Mouse (Mus musculus): Measurements from ENCODE around the gene Gm6169. TPM values are rescaled to one million over a fixed set of nuclear protein-coding genes. Genes with fewer than 3 reads are reported as not detected.
A peak's percentile ranks its signal among the peaks of the same experiment; 100 is the strongest.
"Not testable (repeated sequence)": the region's sequence is repeated elsewhere in the genome, so short reads cannot be mapped to it uniquely, and the experiment has no call there.

Gm6169 gene
- total RNA-seq, 2 experiments from 2014 or later, result 0.46 to 8.8 TPM

GRCm38 (mm10) chr13:97071626-97072241 is 27.3 kb downstream of the Gm6169 start:
- intact Hi-C loops (cut with DNase I), result no loop called here
- peak in 1 of 2 experiments; percentile 6 for DNase-seq

- intact Hi-C loops (cut with DNase I), result no loop called here
- no peak for DNase-seq
Observed at GRCm38 (mm10) chr13:97070931-97071625, 28.0 kb downstream of the Gm6169 start.

GRCm38 (mm10) chr13:97068151-97068550 is 30.9 kb downstream of the Gm6169 start:
- intact Hi-C loops (cut with DNase I), result no loop called here

GRCm38 (mm10) chr13:97067691-97068090 is 31.3 kb downstream of the Gm6169 start:
- no peak for DNase-seq

More at GRCm38 (mm10) chr13:97068151-97068550, 30.9 kb downstream of the Gm6169 start:
- no peak for DNase-seq

GRCm38 (mm10) chr13:97066649-97067550 is 32.1 kb downstream of the Gm6169 start, which contains the start of gene Fam169a:
Gene Fam169a (plus strand): TSS chr13:97067286.
- DNase-seq, result no peak
- intact Hi-C loops (cut with DNase I), result no loop called here

More at GRCm38 (mm10) chr13:97067691-97068090, 31.3 kb downstream of the Gm6169 start:
- intact Hi-C loops (cut with DNase I), result no loop called here

- DNase-seq; intact Hi-C loops (cut with DNase I): not testable (repeated sequence)
Observed at GRCm38 (mm10) chr13:97064844-97065621, 34.0 kb downstream of the Gm6169 start.

- intact Hi-C loops (cut with DNase I), result no loop called here
- no peak for DNase-seq
Observed at GRCm38 (mm10) chr13:97064413-97064812, 34.6 kb downstream of the Gm6169 start.

GRCm38 (mm10) chr13:97063431-97063830 is 35.6 kb downstream of the Gm6169 start:
- DNase-seq, result no peak
- intact Hi-C loops (cut with DNase I), result no loop called here

GRCm38 (mm10) chr13:97062151-97062550 is 36.9 kb downstream of the Gm6169 start:
- intact Hi-C loops (cut with DNase I), result no loop called here
- no peak for DNase-seq

- intact Hi-C loops (cut with DNase I), result no loop called here
- no peak for DNase-seq
Observed at GRCm38 (mm10) chr13:97060331-97060730, 38.7 kb downstream of the Gm6169 start.

- intact Hi-C loops (cut with DNase I), result loop anchor here (10.0 kb wide), 1 partner anchor 205 kb away; no protein-coding TSS in a partner anchor
- DNase-seq, result no peak
Observed at GRCm38 (mm10) chr13:97059746-97060145, 39.3 kb downstream of the Gm6169 start.

GRCm38 (mm10) chr13:97057817-97058216 is 41.2 kb downstream of the Gm6169 start:
- DNase-seq, result no peak
- intact Hi-C loops (cut with DNase I), result loop anchor here (10.0 kb wide), 1 partner anchor 203 kb away; no protein-coding TSS in a partner anchor

GRCm38 (mm10) chr13:97053844-97054243 is 45.2 kb downstream of the Gm6169 start:
- DNase-seq, result peak in 1 of 2 experiments; percentile 15
- intact Hi-C loops (cut with DNase I), result loop anchor here (10.0 kb wide), 1 partner anchor 199 kb away; no protein-coding TSS in a partner anchor

GRCm38 (mm10) chr13:97052667-97053066 is 46.4 kb downstream of the Gm6169 start:
- peak; percentile 49 to 61 for DNase-seq

GRCm38 (mm10) chr13:97051158-97051557 is 47.9 kb downstream of the Gm6169 start:
- intact Hi-C loops (cut with DNase I), result loop anchor here (10.0 kb wide), 1 partner anchor 196 kb away; no protein-coding TSS in a partner anchor
- no peak for DNase-seq

More at GRCm38 (mm10) chr13:97052667-97053066, 46.4 kb downstream of the Gm6169 start:
- intact Hi-C loops (cut with DNase I), result loop anchor here (10.0 kb wide), 1 partner anchor 198 kb away; no protein-coding TSS in a partner anchor

Other genes with a start within 250 kb of the Gm6169 start
- gene Gcnt4, start 174.5 kb downstream of the Gm6169 start, total RNA-seq (2021), result under 1 TPM; 0.05 to 0.14 TPM
- gene 1700029F12Rik, start 64.9 kb downstream of the Gm6169 start, total RNA-seq (2021), result not detected
- gene Fam169a, start 32.0 kb downstream of the Gm6169 start, total RNA-seq (2021), result under 1 TPM; 0.22 to 0.69 TPM
- 10 to 100 TPM; 50.5 to 50.7 TPM for gene Gfm2, start 38.7 kb upstream of the Gm6169 start, total RNA-seq (2021)
- 10 to 100 TPM; 42.6 to 49.5 TPM for gene Nsa2, start 38.7 kb upstream of the Gm6169 start, total RNA-seq (2021)
- 10 to 100 TPM; 24.8 to 28.0 TPM for gene Hexb, start 99.1 kb upstream of the Gm6169 start, total RNA-seq (2021)
- gene Enc1, start 141.9 kb upstream of the Gm6169 start, total RNA-seq (2021), result 1 to 10 TPM; 4.7 to 8.1 TPM

All from heart, postnatal 36 days (tissue).